Mouse (Mus musculus) left cerebral cortex, adult 2 months (tissue): Measurements from ENCODE around the gene Gnptab. TPM values are rescaled to one million over a fixed set of nuclear protein-coding genes. Genes with fewer than 3 reads are reported as not detected.

Experiments used
- DNase-seq, 2 experiments: peaks; one replicate each; pipeline ENCODE4 v3.0.0; 2021 to 2022; ENCODE audit warnings: low spot score in 2 of 2, mixed read lengths in 1 of 2; ENCODE audit errors: extremely low spot score in 1 of 2
- H3K27ac ChIP-seq: fragments of 200-600 bp; 2 replicates; pipeline ENCODE4 v1.8.1; 2022
- H3K4me3 ChIP-seq: fragments of 200-600 bp; 2 replicates; pipeline ENCODE4 v1.8.1; 2022
- CTCF ChIP-seq: fragments of 200-600 bp; IDR thresholded peaks from 2 replicates; pipeline ENCODE4 v1.8.1; 2022; ENCODE audit warnings: antibody characterized with exemption, mild to moderate bottlenecking, moderate library complexity
- intact Hi-C: fragments of 180-260 bp; cut with DNase I; formaldehyde crosslinking; loops from one replicate; pipeline ENCODE4 v1.15.1; 2025
- total RNA-seq, 2 experiments: library from RNA; stranded (reverse); gene quantifications; 2 replicates each; pipeline ENCODE4 v1.2.3; 2021

Gene Gnptab
- total RNA-seq, 2 experiments from 2014 or later = 66.9 to 73.3 TPM

- intact Hi-C loops = no loop called here
- Histone ChIP-seq H3K4me3 (peak overlapping the region; percentile 95), H3K27ac (peak overlapping the region; percentile 92)
- peak; percentile 8 for TF ChIP-seq CTCF
- no peak for DNase-seq
These were observed 1.6 kb downstream of the Gnptab start for GRCm38 (mm10) chr10:88380430-88381060.

GRCm38 (mm10) chr10:88381286-88381685 lies 2.4 kb downstream of the Gnptab start:
- DNase-seq = no peak
- no peak overlapping the region; the same call in 1 of the 2 replicates for H3K27ac ChIP-seq
- TF ChIP-seq CTCF = no peak
- intact Hi-C loops = no loop called here
- H3K4me3 ChIP-seq = peak overlapping the region; percentile 95; the same call in 1 of the 2 replicates

- Histone ChIP-seq H3K4me3 (no peak overlapping the region), H3K27ac (no peak overlapping the region)
- intact Hi-C loops = no loop called here
- no peak for DNase-seq
- TF ChIP-seq CTCF = no peak
These were observed 3.1 kb downstream of the Gnptab start for GRCm38 (mm10) chr10:88382009-88382408.

GRCm38 (mm10) chr10:88383479-88383878 lies 4.5 kb downstream of the Gnptab start:
- Histone ChIP-seq H3K4me3 (no peak overlapping the region), H3K27ac (no peak overlapping the region)
- intact Hi-C loops = no loop called here
- no peak for DNase-seq
- TF ChIP-seq CTCF = no peak

GRCm38 (mm10) chr10:88384081-88384480 lies 5.1 kb downstream of the Gnptab start:
- no peak; the same call in 1 of the 2 replicates for TF ChIP-seq CTCF
- intact Hi-C loops = no loop called here
- no peak for DNase-seq
- H3K27ac ChIP-seq = no peak overlapping the region
- no peak overlapping the region for H3K4me3 ChIP-seq

- DNase-seq = no peak
- Histone ChIP-seq H3K4me3 (no peak overlapping the region), H3K27ac (no peak overlapping the region)
- TF ChIP-seq CTCF = no peak
- intact Hi-C loops = no loop called here
These were observed 6.4 kb downstream of the Gnptab start for GRCm38 (mm10) chr10:88385290-88385689.

- no peak for DNase-seq
- no peak for TF ChIP-seq CTCF
- no peak overlapping the region for H3K27ac ChIP-seq
- H3K4me3 ChIP-seq = no peak overlapping the region
- intact Hi-C loops = no loop called here
These were observed 6.8 kb downstream of the Gnptab start for GRCm38 (mm10) chr10:88385758-88386157.

GRCm38 (mm10) chr10:88386251-88386650 lies 7.3 kb downstream of the Gnptab start:
- Histone ChIP-seq H3K27ac (no peak overlapping the region), H3K4me3 (no peak overlapping the region)
- no peak for TF ChIP-seq CTCF
- no peak for DNase-seq
- intact Hi-C loops = no loop called here

GRCm38 (mm10) chr10:88389576-88389975 lies 10.6 kb downstream of the Gnptab start:
- intact Hi-C loops = no loop called here
- no peak for DNase-seq
- Histone ChIP-seq H3K27ac (no peak overlapping the region), H3K4me3 (no peak overlapping the region)
- no peak for TF ChIP-seq CTCF

GRCm38 (mm10) chr10:88390096-88390790 lies 11.3 kb downstream of the Gnptab start:
- no peak for TF ChIP-seq CTCF
- Histone ChIP-seq H3K27ac (no peak overlapping the region), H3K4me3 (no peak overlapping the region)
- DNase-seq = no peak
- intact Hi-C loops = no loop called here

GRCm38 (mm10) chr10:88391495-88391894 lies 12.6 kb downstream of the Gnptab start:
- intact Hi-C loops = no loop called here
- no peak overlapping the region for H3K27ac ChIP-seq
- no peak for TF ChIP-seq CTCF
- H3K4me3 ChIP-seq = no peak overlapping the region
- no peak for DNase-seq

GRCm38 (mm10) chr10:88392181-88392847 lies 13.4 kb downstream of the Gnptab start:
- Histone ChIP-seq H3K4me3 (no peak overlapping the region), H3K27ac (peak overlapping the region; percentile 24; the same call in 1 of the 2 replicates)
- intact Hi-C loops = no loop called here
- DNase-seq = no peak
- TF ChIP-seq CTCF = no peak
